Mouse (Mus musculus): ENCODE data around the gene Trmo. TPM values are rescaled to one million over a fixed set of nuclear protein-coding genes. Genes with fewer than 3 reads are reported as not detected.
A peak's percentile ranks its signal among the peaks of the same experiment; 100 is the strongest.

Trmo gene
- polyA plus RNA-seq, 1 experiment from 2014 or later, result 10.4 TPM

DNA sequence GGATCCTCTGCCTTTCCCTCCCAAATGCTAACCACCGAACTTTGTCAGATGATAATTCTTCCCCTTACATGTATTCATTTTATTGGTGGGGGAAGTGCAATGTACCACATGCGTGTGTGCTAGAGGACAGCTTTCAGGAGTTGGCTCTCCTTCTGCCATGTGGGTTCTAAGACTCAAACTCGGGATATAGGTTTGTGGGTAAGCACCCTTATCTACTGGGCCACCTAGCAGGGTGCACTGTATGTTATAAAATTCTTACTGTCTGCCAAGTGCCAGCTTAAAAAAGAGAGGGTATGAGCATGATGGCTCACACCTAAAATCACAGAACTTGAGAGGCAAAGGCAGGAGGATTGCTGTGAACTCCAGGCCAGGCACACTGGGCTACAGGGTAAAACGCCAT lies 9.6 kb upstream of the Trmo start:
- H3K9me3 ChIP-seq, result peaks cover 2% of the 10 kb centered on the region; the same call in 1 of the 2 replicates
- no peaks in the 10 kb centered on the region for H3K36me3 ChIP-seq (replicated peaks)
- DNase-seq (ENCODE audit: extremely low spot score, low spot score), result no peak
- H3K4me3 ChIP-seq, result no peak overlapping the region
- H3K27ac ChIP-seq, result no peak overlapping the region
- 88% methylated on average over 4 of the region's 4 CpGs for WGBS
- H3K27me3 ChIP-seq (ENCODE audit: poor library complexity, severe bottlenecking), result peaks cover 7% of the 10 kb centered on the region; the same call in 1 of the 2 replicates
- no peaks in the 10 kb centered on the region for H3K4me1 ChIP-seq

- Histone ChIP-seq H3K4me3 (no peak overlapping the region), H3K4me1 (0 out of 2 replicates have a peak, but pooled peaks cover under 1% of the 10 kb centered on the region), H3K36me3 (replicated peaks) (no peaks in the 10 kb centered on the region), H3K9me3 (peaks cover 2% of the 10 kb centered on the region; the same call in 1 of the 2 replicates), H3K27ac (no peak overlapping the region), H3K27me3 (ENCODE audit: poor library complexity, severe bottlenecking) (peaks cover 7% of the 10 kb centered on the region; the same call in 1 of the 2 replicates)
- WGBS, result 41% methylated on average over 5 of the region's 5 CpGs
- no peak for DNase-seq (ENCODE audit: extremely low spot score, low spot score)
Observed at GRCm38 (mm10) chr4:46395736-46396135, 6.5 kb upstream of the Trmo start.

DNA sequence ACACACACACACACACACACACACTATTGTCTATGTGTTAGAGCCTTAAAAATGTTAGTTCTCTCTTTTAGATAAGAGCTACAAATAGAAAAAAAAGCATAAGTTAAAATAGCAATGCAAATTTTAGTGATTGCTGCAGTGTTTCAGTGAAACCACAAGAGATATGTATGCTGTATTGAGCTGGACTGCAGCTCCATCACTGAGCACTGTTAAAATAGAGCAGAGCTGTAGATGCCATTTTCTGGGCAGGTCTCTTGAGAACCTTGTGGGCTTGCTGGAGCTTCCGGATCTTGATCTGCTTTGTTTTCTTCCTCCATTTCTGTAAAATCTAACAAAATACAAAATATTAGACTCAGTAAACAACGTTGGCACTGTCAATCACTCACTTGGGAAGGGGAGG lies 5.2 kb upstream of the Trmo start:
- DNase-seq (ENCODE audit: extremely low spot score, low spot score), result no peak
- Histone ChIP-seq H3K4me3 (no peak overlapping the region), H3K9me3 (no peaks in the 10 kb centered on the region), H3K27ac (no peak overlapping the region), H3K4me1 (peaks cover 9% of the 10 kb centered on the region; the same call in 1 of the 2 replicates), H3K27me3 (ENCODE audit: poor library complexity, severe bottlenecking) (peaks cover 7% of the 10 kb centered on the region; the same call in 1 of the 2 replicates), H3K36me3 (replicated peaks) (no peaks in the 10 kb centered on the region)
- WGBS, result 68% methylated on average over 2 of the region's 2 CpGs

DNA sequence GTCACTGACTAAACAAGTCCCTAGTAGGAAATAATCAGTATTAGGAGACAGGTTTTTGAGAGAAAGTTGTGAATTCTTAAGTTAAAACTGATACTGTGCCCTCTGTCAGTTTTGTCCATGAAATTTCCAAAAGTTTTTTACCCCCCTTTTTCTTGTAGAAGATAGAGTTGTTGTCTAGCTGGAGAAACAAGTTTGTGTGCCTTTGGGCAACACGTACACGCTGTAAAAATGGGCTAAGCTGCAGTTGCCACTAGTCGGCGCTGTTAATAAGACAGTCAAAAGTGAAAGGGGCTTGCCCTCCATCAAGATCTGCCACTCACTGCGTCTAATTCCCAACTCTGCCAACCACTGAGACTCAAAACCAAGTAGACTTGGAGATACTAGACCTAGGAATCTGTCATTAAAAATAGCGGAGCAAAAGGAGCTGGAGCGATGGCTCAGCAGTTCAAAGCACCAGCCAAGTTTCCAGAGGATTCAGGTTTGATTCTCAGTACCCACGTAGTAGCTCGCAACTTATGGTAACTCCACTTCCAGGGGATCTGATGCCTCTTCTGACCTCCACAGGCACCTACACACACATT lies 1.2 kb upstream of the Trmo start:
- peak; percentile 83 for DNase-seq (ENCODE audit: extremely low spot score, low spot score)
- 23% methylated on average over 9 of the region's 9 CpGs for WGBS
- Histone ChIP-seq H3K27ac (peak overlapping the region; percentile 99), H3K4me3 (peak overlapping the region; percentile 71), H3K4me1 (peaks cover 12% of the 10 kb centered on the region), H3K36me3 (replicated peaks) (peaks cover 20% of the 10 kb centered on the region), H3K27me3 (ENCODE audit: poor library complexity, severe bottlenecking) (no peaks in the 10 kb centered on the region; the same call in 1 of the 2 replicates), H3K9me3 (no peaks in the 10 kb centered on the region)

- DNase-seq (ENCODE audit: extremely low spot score, low spot score), result peak; percentile 52
- Histone ChIP-seq H3K4me1 (peaks cover 12% of the 10 kb centered on the region), H3K27ac (peak overlapping the region; percentile 99), H3K4me3 (peak overlapping the region; percentile 71), H3K36me3 (replicated peaks) (peaks cover 27% of the 10 kb centered on the region), H3K9me3 (no peaks in the 10 kb centered on the region), H3K27me3 (ENCODE audit: poor library complexity, severe bottlenecking) (no peaks in the 10 kb centered on the region; the same call in 1 of the 2 replicates)
- 2% methylated on average over 24 of the region's 24 CpGs for WGBS
Observed at GRCm38 (mm10) chr4:46389612-46390341, 540 bp upstream of the Trmo start.

- Histone ChIP-seq H3K4me3 (peak overlapping the region; percentile 71), H3K27me3 (ENCODE audit: poor library complexity, severe bottlenecking) (no peaks in the 10 kb centered on the region; the same call in 1 of the 2 replicates), H3K27ac (peak overlapping the region; percentile 99), H3K9me3 (no peaks in the 10 kb centered on the region), H3K4me1 (peaks cover 12% of the 10 kb centered on the region), H3K36me3 (replicated peaks) (peaks cover 40% of the 10 kb centered on the region)
- 54% methylated on average over 5 of the region's 5 CpGs for WGBS
- DNase-seq (ENCODE audit: extremely low spot score, low spot score), result no peak
Observed at GRCm38 (mm10) chr4:46388556-46388955, 681 bp downstream of the Trmo start.

- Histone ChIP-seq H3K27ac (peak overlapping the region; percentile 76), H3K9me3 (no peaks in the 10 kb centered on the region), H3K4me1 (peaks cover 23% of the 10 kb centered on the region), H3K27me3 (ENCODE audit: poor library complexity, severe bottlenecking) (peaks cover 23% of the 10 kb centered on the region), H3K4me3 (peak overlapping the region; percentile 49), H3K36me3 (replicated peaks) (peaks cover 45% of the 10 kb centered on the region)
- WGBS, result 22% methylated on average over 22 of the region's 22 CpGs
- peak; percentile 82 for DNase-seq (ENCODE audit: extremely low spot score, low spot score)
Observed at GRCm38 (mm10) chr4:46374869-46375368, 14.3 kb downstream of the Trmo start.

DNA sequence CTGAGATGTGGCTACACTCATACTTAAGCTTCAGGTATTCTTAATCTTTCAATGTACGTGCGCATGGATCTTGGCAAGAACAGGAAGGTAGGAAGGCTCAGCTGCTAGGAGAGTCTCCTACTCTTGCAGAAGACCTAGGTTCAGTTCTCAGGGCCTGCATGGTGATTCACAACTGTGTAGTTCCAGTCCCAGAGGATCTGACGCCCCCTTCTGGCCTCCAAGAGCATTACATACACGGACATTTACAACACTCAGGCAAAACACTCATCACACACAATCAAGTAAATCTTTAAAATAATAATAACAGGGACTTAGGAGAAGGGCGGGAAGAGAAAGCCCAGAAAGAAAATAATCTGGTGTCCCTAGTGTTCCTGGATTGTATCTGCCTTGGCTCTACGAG lies 14.8 kb downstream of the Trmo start:
- DNase-seq (ENCODE audit: extremely low spot score, low spot score), result no peak
- peaks cover 23% of the 10 kb centered on the region for H3K4me1 ChIP-seq
- 57% methylated on average over 6 of the region's 6 CpGs for WGBS
- H3K27me3 ChIP-seq (ENCODE audit: poor library complexity, severe bottlenecking), result peaks cover 28% of the 10 kb centered on the region
- H3K36me3 ChIP-seq (replicated peaks), result peaks cover 40% of the 10 kb centered on the region
- H3K4me3 ChIP-seq, result peak overlapping the region; percentile 49
- H3K27ac ChIP-seq, result no peak overlapping the region
- H3K9me3 ChIP-seq, result no peaks in the 10 kb centered on the region

GRCm38 (mm10) chr4:46371030-46371429 lies 18.2 kb downstream of the Trmo start:
- whole genome bisulfite sequencing, result 5% methylated on average over 19 of the region's 19 CpGs
- Histone ChIP-seq H3K27ac (peak overlapping the region; percentile 76), H3K36me3 (replicated peaks) (peaks cover 6% of the 10 kb centered on the region), H3K9me3 (peaks cover 4% of the 10 kb centered on the region; the same call in 1 of the 2 replicates), H3K4me3 (peak overlapping the region; percentile 32), H3K4me1 (peaks cover 44% of the 10 kb centered on the region), H3K27me3 (ENCODE audit: poor library complexity, severe bottlenecking) (peaks cover 60% of the 10 kb centered on the region)
- peak; percentile 42 for DNase-seq (ENCODE audit: extremely low spot score, low spot score)

DNA sequence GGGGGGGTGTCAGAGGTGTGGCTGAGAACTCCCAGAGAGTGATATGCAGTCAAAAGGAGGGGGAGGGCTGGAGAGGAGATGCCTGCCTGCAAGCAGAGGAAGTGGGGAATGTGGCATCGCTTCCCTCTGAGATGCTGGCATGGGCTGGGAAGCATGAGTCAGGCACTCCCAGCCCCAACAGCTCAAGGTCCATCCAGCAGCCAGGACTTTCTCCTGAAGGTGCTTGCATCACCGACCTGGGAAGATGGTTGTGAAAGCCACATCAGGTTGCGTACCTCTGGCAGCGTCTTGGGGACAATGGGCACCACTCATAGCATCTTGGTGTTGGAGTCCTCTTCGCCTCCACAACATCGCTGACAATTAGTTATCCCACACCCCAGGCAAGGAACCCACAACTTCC lies 18.8 kb downstream of the Trmo start:
- H3K27ac ChIP-seq, result 0 out of 2 replicates have a peak overlapping the region, but pooled peaks have one; percentile 76
- H3K9me3 ChIP-seq, result peaks cover 4% of the 10 kb centered on the region; the same call in 1 of the 2 replicates
- no peak overlapping the region for H3K4me3 ChIP-seq
- peaks cover 44% of the 10 kb centered on the region for H3K4me1 ChIP-seq
- DNase-seq (ENCODE audit: extremely low spot score, low spot score), result no peak
- no peaks in the 10 kb centered on the region; the same call in 1 of the 2 replicates for H3K36me3 ChIP-seq (replicated peaks)
- WGBS, result 49% methylated on average over 6 of the region's 6 CpGs
- peaks cover 66% of the 10 kb centered on the region for H3K27me3 ChIP-seq (ENCODE audit: poor library complexity, severe bottlenecking)

DNA sequence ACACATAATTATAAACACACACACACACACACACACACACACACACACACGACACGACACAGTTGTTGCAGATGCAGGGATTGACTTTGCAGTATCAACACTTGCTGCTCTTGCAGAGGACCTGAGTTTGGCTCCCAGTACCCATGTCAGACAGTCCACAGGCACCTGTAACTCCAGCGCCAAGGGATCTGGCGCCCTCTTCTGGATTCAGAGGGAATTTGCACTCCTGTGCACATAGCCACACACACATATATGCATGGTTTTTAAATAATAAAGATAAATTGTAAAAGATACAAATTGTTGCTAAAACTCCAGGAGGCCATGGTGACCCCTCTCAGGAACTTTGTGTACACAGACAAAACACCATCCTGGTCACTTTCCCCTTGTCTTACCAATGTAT lies 20.2 kb downstream of the Trmo start:
- no peak overlapping the region for H3K4me3 ChIP-seq
- 59% methylated on average over 4 of the region's 4 CpGs for WGBS
- peaks cover 8% of the 10 kb centered on the region for H3K9me3 ChIP-seq
- DNase-seq (ENCODE audit: extremely low spot score, low spot score), result no peak
- peaks cover 35% of the 10 kb centered on the region for H3K4me1 ChIP-seq
- H3K27ac ChIP-seq, result no peak overlapping the region
- peaks cover 80% of the 10 kb centered on the region for H3K27me3 ChIP-seq (ENCODE audit: poor library complexity, severe bottlenecking)
- no peaks in the 10 kb centered on the region for H3K36me3 ChIP-seq (replicated peaks)

- peaks cover 35% of the 10 kb centered on the region for H3K4me1 ChIP-seq
- no peaks in the 10 kb centered on the region for H3K36me3 ChIP-seq (replicated peaks)
- peak overlapping the region; percentile 3; the same call in 1 of the 2 replicates for H3K27ac ChIP-seq
- peaks cover 11% of the 10 kb centered on the region for H3K9me3 ChIP-seq
- DNase-seq (ENCODE audit: extremely low spot score, low spot score), result peak; percentile 63
- WGBS, result 10% methylated on average over 12 of the region's 12 CpGs
- no peak overlapping the region; the same call in 1 of the 2 replicates for H3K4me3 ChIP-seq
- H3K27me3 ChIP-seq (ENCODE audit: poor library complexity, severe bottlenecking), result peaks cover 87% of the 10 kb centered on the region
Observed at GRCm38 (mm10) chr4:46367487-46367959, 21.7 kb downstream of the Trmo start.
